9 mouse cellular contexts compared by ENCODE assay signal in the genomic region with DNA sequence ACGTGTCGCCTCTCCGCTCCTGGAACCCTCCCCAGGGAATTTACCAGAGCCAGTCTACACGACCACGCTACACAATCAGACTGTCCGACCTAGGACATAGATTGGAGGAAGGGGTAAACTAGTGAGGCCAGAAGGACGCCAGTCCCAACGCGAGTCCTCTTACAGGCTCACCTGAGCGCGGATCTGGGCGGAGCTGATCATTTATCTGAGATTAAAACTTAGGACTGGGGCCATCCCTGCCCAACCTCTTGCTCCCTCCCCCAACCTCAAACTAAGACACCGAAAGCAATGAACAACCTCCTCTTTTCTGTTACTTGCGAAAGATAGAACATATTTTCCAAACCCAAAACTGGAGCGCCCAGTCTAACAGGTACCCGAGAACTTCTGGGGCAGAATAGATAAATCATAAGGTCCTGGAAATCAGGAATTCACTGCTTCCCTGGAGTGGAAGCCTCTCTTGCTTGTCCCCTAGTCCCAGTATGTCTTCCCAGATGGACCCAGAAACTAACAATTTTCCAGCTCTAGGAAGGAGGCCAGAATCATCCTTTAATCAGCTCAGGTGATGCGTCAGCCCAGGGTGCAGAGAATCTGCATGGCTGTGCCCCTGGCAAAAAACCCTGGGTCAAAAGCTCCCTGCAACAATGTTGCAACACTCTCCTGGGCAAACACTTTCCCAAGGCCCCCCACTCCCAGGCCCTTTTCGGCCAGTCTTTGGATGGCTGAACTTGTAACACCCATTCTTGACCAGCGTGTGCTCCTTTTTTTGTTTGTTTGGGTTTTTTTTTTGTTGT. TPM values are rescaled to one million over a fixed set of nuclear protein-coding genes. Genes with fewer than 3 reads are reported as not detected.
DNase-seq lines count a peak whose midpoint lies in the region; ATAC-seq and TF ChIP-seq lines count a peak whose summit lies in the region.
"Had no signal": no experiment of that assay in that cellular context is flagged by ENCODE, and none has a peak within 500 bp of the region (broad histone marks: within the 10 kb centered on the region; RNA-seq: fewer than 3 reads in every experiment).

No protein-coding gene starts in this region.

- no peaks in the 10 kb centered on the region for H3K27me3 ChIP-seq in heart, postnatal 0 days (ENCODE audit: control insufficient read depth, insufficient read depth, low read length)
- no peaks in the 10 kb centered on the region for H3K27me3 ChIP-seq in MEL (ENCODE audit: control insufficient read depth in 1 of 2, insufficient read depth in 2 of 2, low read length in 2 of 2)
- no peaks in the 10 kb centered on the region for H3K27me3 ChIP-seq in forebrain, postnatal 0 days (ENCODE audit: insufficient read depth, low read length)
- H3K27me3 ChIP-seq in midbrain, embryonic 10.5 days (ENCODE audit: low read depth, poor library complexity, severe bottlenecking), result peaks cover 22% of the 10 kb centered on the region

- no peaks in the 10 kb centered on the region for H3K9me3 ChIP-seq in heart, postnatal 0 days (replicated peaks; ENCODE audit: control insufficient read depth, low read length)
- H3K9me3 ChIP-seq in MEL (replicated peaks; ENCODE audit: insufficient read depth, low read length), result no peaks in the 10 kb centered on the region
- H3K9me3 ChIP-seq in forebrain, postnatal 0 days (ENCODE audit: low read length), result no peaks in the 10 kb centered on the region
- no peaks in the 10 kb centered on the region for H3K9me3 ChIP-seq in midbrain, embryonic 10.5 days (replicated peaks)

- H3K79me2 ChIP-seq in MEL (ENCODE audit: control insufficient read depth, insufficient read depth, low read length, poor library complexity), result peaks cover 30% of the 10 kb centered on the region

- peak overlapping the region; percentile 91 for H3K4me2 ChIP-seq in heart, postnatal 0 days (ENCODE audit: low read depth, low read length)
- H3K4me2 ChIP-seq in forebrain, postnatal 0 days (ENCODE audit: low read depth), result peak overlapping the region; percentile 84

- H3K4me3 ChIP-seq in heart, postnatal 0 days (ENCODE audit: low read depth, low read length), result peak overlapping the region; percentile 91
- H3K4me3 ChIP-seq in MEL (ENCODE audit: control insufficient read depth in 1 of 2, insufficient read depth in 1 of 2, low read depth in 2 of 2, low read length in 2 of 2), result peak overlapping the region; percentile 62 to 88
- peak overlapping the region; percentile 92 for H3K4me3 ChIP-seq in forebrain, postnatal 0 days (ENCODE audit: low read depth, low read length)
- peak overlapping the region; percentile 96 for H3K4me3 ChIP-seq in midbrain, embryonic 10.5 days

- no peak for TF ChIP-seq CTCF in heart, postnatal 0 days (IDR thresholded peaks at IDR 0.05; ENCODE audit: low read depth)
- TF ChIP-seq CTCF in MEL (IDR thresholded peaks at IDR 0.05 in 2 of 3, conservative IDR thresholded peaks at IDR 0.05 in 1 of 3; ENCODE audit: control insufficient read depth in 1 of 3, insufficient read depth in 1 of 3, low read depth in 2 of 3, low read length in 3 of 3, poor library complexity in 1 of 3, severe bottlenecking in 1 of 3), result no peak
- TF ChIP-seq CTCF in forebrain, postnatal 0 days (IDR thresholded peaks at IDR 0.05; ENCODE audit: low read depth), result no peak

- DNase-seq in heart, postnatal 0 days (ENCODE audit: low spot score), result peak; percentile 31
- DNase-seq in heart, postnatal 4 days, result no peak
- no peak for DNase-seq in MEL (ENCODE audit: low read depth, low spot score)
- no peak for DNase-seq in forebrain, postnatal 0 days
- DNase-seq in midbrain, embryonic 10.5 days (ENCODE audit: low spot score), result no peak
- no peak for DNase-seq in ovary, postnatal 14 days (ENCODE audit: low spot score)
- no peak for DNase-seq in cerebellum, adult 18-20 months
- DNase-seq in left cerebral cortex, adult 8-10 months (ENCODE audit: low spot score in 2 of 2), result no peak

- no peak; the same call in 1 of the 2 replicates for ATAC-seq in heart, postnatal 0 days (ENCODE audit: insufficient read depth, low read depth)
- ATAC-seq in forebrain, postnatal 0 days, result no peak

- no peak for TF ChIP-seq EP300 in heart, postnatal 0 days (IDR thresholded peaks at IDR 0.05; ENCODE audit: low read depth)
- no peak for TF ChIP-seq EP300 in MEL (IDR thresholded peaks at IDR 0.05; ENCODE audit: low read depth in 1 of 2, low read length in 2 of 2)

- no peak for TF ChIP-seq POLR2A in MEL (IDR thresholded peaks at IDR 0.05; ENCODE audit: control insufficient read depth in 1 of 2, insufficient read depth in 1 of 2, low read depth in 1 of 2, low read length in 2 of 2, poor library complexity in 1 of 2)

- 26% methylated on average over 19 of the region's 19 CpGs for WGBS in heart, postnatal 0 days
- 23% methylated on average over 19 of the region's 19 CpGs for WGBS in forebrain, postnatal 0 days
- WGBS in midbrain, embryonic 10.5 days, result 20% methylated on average over 19 of the region's 19 CpGs

- peak overlapping the region; percentile 27; the same call in 1 of the 2 replicates for H3K9ac ChIP-seq in heart, postnatal 0 days (replicated peaks; ENCODE audit: low read depth, low read length)
- H3K9ac ChIP-seq in MEL (ENCODE audit: control insufficient read depth, low read depth, low read length, poor library complexity, severe bottlenecking), result peak overlapping the region; percentile 74
- peak overlapping the region; percentile 64 for H3K9ac ChIP-seq in forebrain, postnatal 0 days

- TF ChIP-seq RAD21 in MEL (IDR thresholded peaks at IDR 0.05; ENCODE audit: low read depth, low read length), result no peak

- peaks cover 22% of the 10 kb centered on the region; the same call in 1 of the 2 replicates for H3K4me1 ChIP-seq in heart, postnatal 0 days (ENCODE audit: control insufficient read depth, insufficient read depth)
- peaks cover 0 to 22% of the 10 kb centered on the region in 2 experiments; a peak in 3 of 4 replicates for H3K4me1 ChIP-seq in MEL (ENCODE audit: control insufficient read depth in 1 of 2, insufficient read depth in 2 of 2, low read length in 2 of 2)
- peaks cover 21% of the 10 kb centered on the region for H3K4me1 ChIP-seq in forebrain, postnatal 0 days (ENCODE audit: insufficient read depth)
- peaks cover 41% of the 10 kb centered on the region for H3K4me1 ChIP-seq in midbrain, embryonic 10.5 days

- H3K27ac ChIP-seq in heart, postnatal 0 days (ENCODE audit: low read depth), result peak overlapping the region; percentile 27; the same call in 1 of the 2 replicates
- peak overlapping the region; percentile 12; the same call in 1 of the 2 replicates for H3K27ac ChIP-seq in MEL (ENCODE audit: control insufficient read depth, low read depth, low read length)
- peak overlapping the region; percentile 90 for H3K27ac ChIP-seq in forebrain, postnatal 0 days (ENCODE audit: low read depth, low read length)
- peak overlapping the region; percentile 98 for H3K27ac ChIP-seq in midbrain, embryonic 10.5 days (replicated peaks)

- H3K36me3 ChIP-seq in heart, postnatal 0 days (replicated peaks; ENCODE audit: control insufficient read depth, insufficient read depth, low read length), result peaks cover 5% of the 10 kb centered on the region; the same call in 1 of the 2 replicates
- peaks cover 4 to 23% of the 10 kb centered on the region in 2 experiments; a peak in 2 of 4 replicates for H3K36me3 ChIP-seq in MEL (ENCODE audit: control insufficient read depth in 1 of 2, insufficient read depth in 2 of 2, low read length in 2 of 2)
- H3K36me3 ChIP-seq in forebrain, postnatal 0 days (ENCODE audit: insufficient read depth), result peaks cover 2% of the 10 kb centered on the region; the same call in 1 of the 2 replicates
- H3K36me3 ChIP-seq in midbrain, embryonic 10.5 days, result peaks cover 20% of the 10 kb centered on the region

RNA-seq across cellular contexts. Expression of a gene that starts 0.8 kb away (rescaled TPM):
- total RNA-seq in heart, postnatal 0 days (2014; rRNA removed; ENCODE audit: low replicate concordance), result 68.4 and 75.6 TPM in 2 replicates
- 32.3 and 35.5 TPM in 2 replicates for polyA plus RNA-seq in heart, postnatal 0 days (2015; fragmentation: Nextera tagmentation; extraction: Ambion mirVana)
- 10 to 100 TPM; 60.7 to 63.4 TPM for total RNA-seq in heart, postnatal 4 days (2021)
- total RNA-seq in MEL (2012; rRNA removed), result 220 and 234 TPM in 2 replicates
- 100 to 1,000 TPM in 1 of 2 experiments, not detected in 1; 167 TPM for polyA plus RNA-seq in MEL (2012; ENCODE audit: insufficient read depth in 1 of 2, insufficient read length in 2 of 2, low read depth in 1 of 2, low replicate concordance in 2 of 2, missing spikeins in 1 of 2)
- 199 and 203 TPM in 2 replicates for total RNA-seq in forebrain, postnatal 0 days (2014; rRNA removed)
- polyA plus RNA-seq in forebrain, postnatal 0 days (2015; fragmentation: Nextera tagmentation; extraction: Ambion mirVana), result 89.9 and 109 TPM in 2 replicates
- polyA plus RNA-seq in midbrain, embryonic 10.5 days (2016; fragmentation: Nextera tagmentation; extraction: Ambion mirVana), result 312 and 380 TPM in 2 replicates
- total RNA-seq in left cerebral cortex, adult 8-10 months (2022), result 100 to 1,000 TPM; 150 to 164 (median 156) TPM

RNA-seq across cellular contexts. Expression of a gene that starts 16.8 kb away (rescaled TPM):
- total RNA-seq in heart, postnatal 0 days (2014; rRNA removed; ENCODE audit: low replicate concordance), result 0.23 and 0.39 TPM in 2 replicates
- polyA plus RNA-seq in heart, postnatal 0 days (2015; fragmentation: Nextera tagmentation; extraction: Ambion mirVana), result 0.37 TPM in 2 replicates
- under 1 TPM; 0.21 to 0.70 TPM for total RNA-seq in heart, postnatal 4 days (2021)
- total RNA-seq in MEL (2012; rRNA removed), result 0.23 and 0.46 TPM in 2 replicates
- polyA plus RNA-seq in MEL (2012; ENCODE audit: insufficient read depth in 1 of 2, insufficient read length in 2 of 2, low read depth in 1 of 2, low replicate concordance in 2 of 2, missing spikeins in 1 of 2), result under 1 TPM in 1 of 2 experiments, not detected in 1; 0.92 TPM
- 1.2 and 2.2 TPM in 2 replicates for total RNA-seq in forebrain, postnatal 0 days (2014; rRNA removed)
- 1.1 and 1.8 TPM in 2 replicates for polyA plus RNA-seq in forebrain, postnatal 0 days (2015; fragmentation: Nextera tagmentation; extraction: Ambion mirVana)
- 1.9 and 2.3 TPM in 2 replicates for polyA plus RNA-seq in midbrain, embryonic 10.5 days (2016; fragmentation: Nextera tagmentation; extraction: Ambion mirVana)
- total RNA-seq in left cerebral cortex, adult 8-10 months (2022), result 1 to 10 TPM in 3 of 4 experiments, under 1 TPM in 1; 0.98 to 2.2 (median 1.8) TPM
- polyA plus RNA-seq: large intestine, adult 2 months had no signal

RNA-seq across cellular contexts. Expression of a gene that starts 46.1 kb away (rescaled TPM):
- total RNA-seq in heart, postnatal 0 days (2014; rRNA removed; ENCODE audit: low replicate concordance), result 10.8 and 28.3 TPM in 2 replicates
- polyA plus RNA-seq in heart, postnatal 0 days (2015; fragmentation: Nextera tagmentation; extraction: Ambion mirVana), result 11.5 and 12.4 TPM in 2 replicates
- total RNA-seq in heart, postnatal 4 days (2021), result 1 to 10 TPM; 6.3 to 7.3 TPM
- 19.0 and 20.1 TPM in 2 replicates for total RNA-seq in MEL (2012; rRNA removed)
- 10 to 100 TPM in 1 of 2 experiments, not detected in 1; 20.8 TPM for polyA plus RNA-seq in MEL (2012; ENCODE audit: insufficient read depth in 1 of 2, insufficient read length in 2 of 2, low read depth in 1 of 2, low replicate concordance in 2 of 2, missing spikeins in 1 of 2)
- 37.3 and 41.5 TPM in 2 replicates for total RNA-seq in forebrain, postnatal 0 days (2014; rRNA removed)
- polyA plus RNA-seq in forebrain, postnatal 0 days (2015; fragmentation: Nextera tagmentation; extraction: Ambion mirVana), result 44.8 and 56.2 TPM in 2 replicates
- 17.7 and 22.6 TPM in 2 replicates for polyA plus RNA-seq in midbrain, embryonic 10.5 days (2016; fragmentation: Nextera tagmentation; extraction: Ambion mirVana)
- 100 to 1,000 TPM; 220 to 251 (median 229) TPM for total RNA-seq in left cerebral cortex, adult 8-10 months (2022)

RNA-seq across cellular contexts. Expression of a gene that starts 56.0 kb away (rescaled TPM):
- 10.3 and 16.6 TPM in 2 replicates for total RNA-seq in heart, postnatal 0 days (2014; rRNA removed; ENCODE audit: low replicate concordance)
- polyA plus RNA-seq in heart, postnatal 0 days (2015; fragmentation: Nextera tagmentation; extraction: Ambion mirVana), result 4.6 and 5.3 TPM in 2 replicates
- 10 to 100 TPM; 11.8 to 13.4 TPM for total RNA-seq in heart, postnatal 4 days (2021)
- total RNA-seq in MEL (2012; rRNA removed), result 31.5 and 34.7 TPM in 2 replicates
- polyA plus RNA-seq in MEL (2012; ENCODE audit: insufficient read depth in 1 of 2, insufficient read length in 2 of 2, low read depth in 1 of 2, low replicate concordance in 2 of 2, missing spikeins in 1 of 2), result 10 to 100 TPM in 1 of 2 experiments, not detected in 1; 11.5 TPM
- total RNA-seq in forebrain, postnatal 0 days (2014; rRNA removed), result 60.1 and 73.9 TPM in 2 replicates
- polyA plus RNA-seq in forebrain, postnatal 0 days (2015; fragmentation: Nextera tagmentation; extraction: Ambion mirVana), result 7.8 and 9.6 TPM in 2 replicates
- 6.9 and 8.2 TPM in 2 replicates for polyA plus RNA-seq in midbrain, embryonic 10.5 days (2016; fragmentation: Nextera tagmentation; extraction: Ambion mirVana)
- 10 to 100 TPM; 94.8 to 99.9 (median 97.3) TPM for total RNA-seq in left cerebral cortex, adult 8-10 months (2022)

Comparison
In these comparisons a context has a peak if more than half of its experiments do, and no peak if none do; other contexts are left out.
1. H3K27ac ChIP-seq: peak in every context shown above with its lines; median percentile 98 in midbrain, embryonic 10.5 days; 90 in forebrain, postnatal 0 days; 27 in heart, postnatal 0 days; 12 in MEL.